Mouse (Mus musculus): Measurements from ENCODE around the gene Armh1. TPM values are rescaled to one million over a fixed set of nuclear protein-coding genes. Genes with fewer than 3 reads are reported as not detected.

The Armh1 gene
- polyA plus RNA-seq, 1 experiment from 2014 or later: 0.12 TPM

DNA sequence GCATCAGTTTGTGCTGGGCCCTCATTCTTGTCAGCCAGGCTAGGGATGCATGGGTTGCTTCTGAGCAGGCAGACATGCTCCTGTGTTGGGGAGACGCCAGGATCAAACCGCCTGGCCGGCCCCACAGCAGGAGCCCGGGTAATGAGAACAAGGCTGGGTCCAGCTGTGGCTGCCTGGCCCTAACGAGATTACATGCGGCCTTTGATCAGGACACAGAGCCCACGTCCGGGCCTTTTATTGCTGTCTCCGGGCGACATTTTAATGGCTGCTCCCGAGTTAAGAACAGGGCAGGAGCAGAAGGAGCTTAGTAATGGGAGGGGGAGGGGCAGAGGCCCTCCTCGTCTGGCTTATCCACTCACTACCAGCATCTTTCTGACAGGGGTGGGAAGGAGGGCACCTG, 20.5 kb upstream of the Armh1 start:
- peaks cover 50% of the 10 kb centered on the region for H3K36me3 ChIP-seq (ENCODE audit: control insufficient read depth, insufficient read depth)
- no peak for TF ChIP-seq CTCF (IDR thresholded peaks at IDR 0.05; ENCODE audit: low read depth)
- peak overlapping the region; percentile 57 for H3K27ac ChIP-seq (ENCODE audit: low read depth, low read length)
- no peak overlapping the region for H3K4me3 ChIP-seq (ENCODE audit: low read depth, low read length)
- no peaks in the 10 kb centered on the region for H3K9me3 ChIP-seq (ENCODE audit: control insufficient read depth)
- peak; percentile 64 for ATAC-seq
- no peak overlapping the region; the same call in 1 of the 2 replicates for H3K4me2 ChIP-seq (replicated peaks; ENCODE audit: low read depth)
- H3K9ac ChIP-seq (ENCODE audit: low read depth, low read length): no peak overlapping the region
- no peaks in the 10 kb centered on the region for H3K27me3 ChIP-seq (replicated peaks; ENCODE audit: control insufficient read depth, insufficient read depth, low read length)
- H3K4me1 ChIP-seq (replicated peaks; ENCODE audit: control insufficient read depth, insufficient read depth, low read length): peaks cover 12% of the 10 kb centered on the region
- WGBS: 9% methylated on average over 12 of the region's 12 CpGs

DNA sequence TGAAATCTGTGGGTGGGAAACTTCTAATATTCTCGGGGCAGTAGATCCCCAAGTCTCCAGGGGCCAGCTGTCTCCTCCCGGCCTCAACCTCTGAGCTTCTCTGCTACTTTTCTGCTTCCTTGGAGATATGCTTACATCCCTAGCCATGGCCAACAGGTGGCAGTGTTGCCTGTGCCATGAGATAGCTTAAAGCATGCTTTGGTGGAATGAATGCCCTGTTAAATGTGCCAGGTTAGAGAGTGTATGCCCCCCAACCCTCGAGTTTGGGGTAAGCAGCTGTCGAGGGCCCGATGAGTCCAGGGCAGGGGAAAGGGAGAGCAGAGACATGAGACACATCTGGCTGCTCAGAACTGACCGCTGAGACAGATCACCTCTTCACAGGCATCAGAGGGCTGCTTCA, 18.4 kb upstream of the Armh1 start:
- no peak for ATAC-seq
- 12% methylated on average over 6 of the region's 6 CpGs for WGBS
- Histone ChIP-seq H3K27me3 (replicated peaks; ENCODE audit: control insufficient read depth, insufficient read depth, low read length) (0 out of 2 replicates have a peak, but pooled peaks cover 3% of the 10 kb centered on the region), H3K9ac (ENCODE audit: low read depth, low read length) (no peak overlapping the region), H3K27ac (ENCODE audit: low read depth, low read length) (no peak overlapping the region), H3K9me3 (ENCODE audit: control insufficient read depth) (no peaks in the 10 kb centered on the region), H3K4me2 (replicated peaks; ENCODE audit: low read depth) (no peak overlapping the region), H3K36me3 (ENCODE audit: control insufficient read depth, insufficient read depth) (peaks cover 33% of the 10 kb centered on the region), H3K4me3 (ENCODE audit: low read depth, low read length) (no peak overlapping the region), H3K4me1 (replicated peaks; ENCODE audit: control insufficient read depth, insufficient read depth, low read length) (peaks cover 12% of the 10 kb centered on the region)
- peak; percentile 99 for TF ChIP-seq CTCF (IDR thresholded peaks at IDR 0.05; ENCODE audit: low read depth)

DNA sequence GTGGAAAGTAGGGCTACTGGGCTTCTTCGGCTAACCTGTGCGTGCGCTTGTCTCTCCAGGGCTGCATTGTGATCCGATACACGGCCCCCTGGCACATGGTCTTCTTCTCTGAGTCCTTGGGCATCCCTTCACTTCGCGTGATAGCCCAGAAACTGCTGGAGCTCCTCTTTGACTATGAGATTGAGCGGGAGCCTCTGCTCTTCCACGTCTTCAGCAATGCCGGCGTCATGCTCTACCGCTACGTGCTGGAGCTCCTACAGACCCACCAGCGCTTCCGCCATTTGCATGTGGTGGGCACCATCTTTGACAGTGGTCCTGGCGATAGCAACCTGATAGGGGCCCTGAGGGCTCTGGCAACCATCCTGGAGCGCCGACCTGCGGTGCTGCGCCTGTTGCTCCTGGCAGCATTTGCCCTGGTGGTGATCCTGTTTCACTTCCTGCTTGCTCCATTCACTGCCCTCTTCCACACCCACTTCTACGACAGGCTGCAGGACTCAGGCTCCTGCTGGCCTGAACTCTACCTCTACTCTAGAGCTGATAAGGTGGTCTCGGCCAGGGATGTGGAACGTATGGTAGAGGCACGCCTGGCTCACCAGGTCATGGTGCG, 16.0 kb upstream of the Armh1 start:
- Histone ChIP-seq H3K9me3 (ENCODE audit: control insufficient read depth) (no peaks in the 10 kb centered on the region), H3K4me1 (replicated peaks; ENCODE audit: control insufficient read depth, insufficient read depth, low read length) (peaks cover 10% of the 10 kb centered on the region), H3K4me3 (ENCODE audit: low read depth, low read length) (no peak overlapping the region), H3K4me2 (replicated peaks; ENCODE audit: low read depth) (no peak overlapping the region), H3K36me3 (ENCODE audit: control insufficient read depth, insufficient read depth) (peaks cover 16% of the 10 kb centered on the region), H3K27me3 (replicated peaks; ENCODE audit: control insufficient read depth, insufficient read depth, low read length) (0 out of 2 replicates have a peak, but pooled peaks cover 3% of the 10 kb centered on the region), H3K9ac (ENCODE audit: low read depth, low read length) (no peak overlapping the region), H3K27ac (ENCODE audit: low read depth, low read length) (no peak overlapping the region)
- WGBS: 80% methylated on average over 25 of the region's 25 CpGs
- no peak for TF ChIP-seq CTCF (IDR thresholded peaks at IDR 0.05; ENCODE audit: low read depth)
- peak; percentile 35 for ATAC-seq

GRCm38 (mm10) chr4:117267284-117267683, 15.4 kb upstream of the Armh1 start:
- Histone ChIP-seq H3K4me1 (replicated peaks; ENCODE audit: control insufficient read depth, insufficient read depth, low read length) (peaks cover 5% of the 10 kb centered on the region; the same call in 1 of the 2 replicates), H3K9ac (ENCODE audit: low read depth, low read length) (no peak overlapping the region), H3K27ac (ENCODE audit: low read depth, low read length) (no peak overlapping the region), H3K27me3 (replicated peaks; ENCODE audit: control insufficient read depth, insufficient read depth, low read length) (0 out of 2 replicates have a peak, but pooled peaks cover 3% of the 10 kb centered on the region), H3K4me2 (replicated peaks; ENCODE audit: low read depth) (no peak overlapping the region), H3K9me3 (ENCODE audit: control insufficient read depth) (no peaks in the 10 kb centered on the region), H3K36me3 (ENCODE audit: control insufficient read depth, insufficient read depth) (peaks cover 10% of the 10 kb centered on the region; the same call in 1 of the 2 replicates), H3K4me3 (ENCODE audit: low read depth, low read length) (no peak overlapping the region)
- 2% methylated on average over 2 of the region's 2 CpGs for WGBS
- ATAC-seq: no peak
- peak; percentile 96 for TF ChIP-seq CTCF (IDR thresholded peaks at IDR 0.05; ENCODE audit: low read depth)

DNA sequence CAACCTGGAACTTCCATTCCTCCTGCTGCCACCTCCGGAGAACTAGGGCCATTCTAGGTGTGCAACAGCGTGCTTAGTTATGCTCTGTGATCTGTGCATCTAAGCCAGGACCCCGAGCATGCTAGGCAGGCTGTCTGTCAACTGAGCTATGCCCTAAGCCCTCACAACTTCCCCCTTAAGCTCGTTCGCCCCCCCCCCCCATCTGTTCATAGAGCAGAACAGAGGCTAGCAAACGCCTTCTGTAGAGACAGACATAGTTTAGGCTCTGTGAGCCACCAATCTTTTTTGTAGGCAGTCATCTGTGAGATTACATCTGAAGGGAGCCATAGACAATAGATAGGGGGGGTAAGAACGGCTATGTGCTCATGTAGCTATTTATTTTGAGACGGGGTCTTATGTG, 11.1 kb upstream of the Armh1 start:
- no peak for ATAC-seq
- Histone ChIP-seq H3K4me2 (replicated peaks; ENCODE audit: low read depth) (no peak overlapping the region), H3K4me3 (ENCODE audit: low read depth, low read length) (no peak overlapping the region), H3K27ac (ENCODE audit: low read depth, low read length) (no peak overlapping the region), H3K9me3 (ENCODE audit: control insufficient read depth) (no peaks in the 10 kb centered on the region), H3K27me3 (replicated peaks; ENCODE audit: control insufficient read depth, insufficient read depth, low read length) (0 out of 2 replicates have a peak, but pooled peaks cover 3% of the 10 kb centered on the region), H3K4me1 (replicated peaks; ENCODE audit: control insufficient read depth, insufficient read depth, low read length) (no peaks in the 10 kb centered on the region), H3K36me3 (ENCODE audit: control insufficient read depth, insufficient read depth) (no peaks in the 10 kb centered on the region), H3K9ac (ENCODE audit: low read depth, low read length) (no peak overlapping the region)
- TF ChIP-seq CTCF (IDR thresholded peaks at IDR 0.05; ENCODE audit: low read depth): no peak
- WGBS: 77% methylated on average over 8 of the region's 8 CpGs

DNA sequence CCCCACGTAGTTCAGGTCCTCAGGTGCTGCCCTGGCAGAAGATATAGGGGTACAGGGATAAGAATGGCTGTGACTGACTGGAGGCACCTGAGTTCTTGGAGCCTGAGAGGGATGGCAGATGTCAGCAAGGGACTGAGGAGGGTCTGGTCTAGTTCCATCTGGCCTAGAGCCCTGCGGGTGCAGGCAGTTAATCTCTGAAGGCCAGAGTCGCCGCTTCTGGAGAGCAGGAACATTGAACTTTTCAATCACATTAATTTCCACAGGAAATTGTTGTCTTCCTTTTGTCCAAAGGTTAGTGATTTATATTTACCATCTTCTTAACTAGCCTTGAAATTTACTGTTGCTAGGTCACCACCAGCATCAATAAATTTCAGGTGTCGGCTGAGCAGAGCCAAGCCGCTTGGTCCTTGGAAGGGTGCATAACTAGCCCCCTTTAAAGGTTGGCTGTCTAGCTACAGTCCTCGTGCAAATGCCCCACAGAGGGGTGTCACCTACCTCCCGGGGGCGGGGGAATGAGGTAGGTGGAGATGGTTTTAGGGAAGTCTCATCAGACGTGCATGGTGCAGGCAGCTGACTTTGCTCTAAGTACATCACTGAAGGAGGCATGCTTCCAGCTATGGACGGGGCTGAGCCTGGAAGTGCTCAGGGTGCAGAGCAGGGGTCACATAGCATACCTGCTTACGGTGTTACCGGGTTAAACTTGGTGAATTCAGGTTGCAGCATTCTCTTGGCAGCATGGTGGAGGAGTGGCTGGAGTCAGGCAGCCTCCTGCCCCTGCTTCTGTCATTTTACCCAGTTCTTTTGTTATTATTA, 10.4 kb upstream of the Armh1 start:
- no peak for TF ChIP-seq CTCF (IDR thresholded peaks at IDR 0.05; ENCODE audit: low read depth)
- 48% methylated on average over 13 of the region's 13 CpGs for WGBS
- no peak for ATAC-seq
- Histone ChIP-seq H3K27me3 (replicated peaks; ENCODE audit: control insufficient read depth, insufficient read depth, low read length) (0 out of 2 replicates have a peak, but pooled peaks cover 3% of the 10 kb centered on the region), H3K4me3 (ENCODE audit: low read depth, low read length) (no peak overlapping the region), H3K9me3 (ENCODE audit: control insufficient read depth) (no peaks in the 10 kb centered on the region), H3K27ac (ENCODE audit: low read depth, low read length) (no peak overlapping the region), H3K36me3 (ENCODE audit: control insufficient read depth, insufficient read depth) (no peaks in the 10 kb centered on the region), H3K4me2 (replicated peaks; ENCODE audit: low read depth) (no peak overlapping the region), H3K9ac (ENCODE audit: low read depth, low read length) (no peak overlapping the region), H3K4me1 (replicated peaks; ENCODE audit: control insufficient read depth, insufficient read depth, low read length) (no peaks in the 10 kb centered on the region)
